Mouse (Mus musculus): ENCODE results near the gene Arhgef2. TPM values are rescaled to one million over a fixed set of nuclear protein-coding genes. Genes with fewer than 3 reads are reported as not detected.

The Arhgef2 gene
- polyA plus RNA-seq, 1 experiment = 164 TPM

GRCm38 (mm10) chr3:88585769-88586168, 20.0 kb upstream of the Arhgef2 start:
- Histone ChIP-seq H3K4me1 (replicated peaks; ENCODE audit: control insufficient read depth, insufficient read depth, low read length) (no peaks in the 10 kb centered on the region), H3K27ac (ENCODE audit: control insufficient read depth, insufficient read depth, low read length) (no peak overlapping the region), H3K36me3 (ENCODE audit: control insufficient read depth, insufficient read depth, low read length) (peaks cover 34% of the 10 kb centered on the region), H3K27me3 (ENCODE audit: control insufficient read depth, insufficient read depth, low read length) (no peaks in the 10 kb centered on the region), H3K4me3 (ENCODE audit: control insufficient read depth, insufficient read depth, low read length) (no peak overlapping the region)
- TF ChIP-seq POLR2A (IDR thresholded peaks at IDR 0.05; ENCODE audit: control insufficient read depth, extremely low read depth, insufficient read depth, low read length, poor library complexity) (no peak), CTCF (IDR thresholded peaks at IDR 0.05; ENCODE audit: borderline replicate concordance, control insufficient read depth, extremely low read depth, insufficient read depth, low read length, poor library complexity) (no peak)
- DNase-seq = no peak
- 96% methylated on average over 6 of the region's 6 CpGs for WGBS

- H3K27ac ChIP-seq (ENCODE audit: control insufficient read depth, insufficient read depth, low read length) = no peak overlapping the region
- H3K36me3 ChIP-seq (ENCODE audit: control insufficient read depth, insufficient read depth, low read length) = peaks cover 34% of the 10 kb centered on the region
- H3K4me1 ChIP-seq (replicated peaks; ENCODE audit: control insufficient read depth, insufficient read depth, low read length) = no peaks in the 10 kb centered on the region
- TF ChIP-seq CTCF (IDR thresholded peaks at IDR 0.05; ENCODE audit: borderline replicate concordance, control insufficient read depth, extremely low read depth, insufficient read depth, low read length, poor library complexity) (no peak), POLR2A (IDR thresholded peaks at IDR 0.05; ENCODE audit: control insufficient read depth, extremely low read depth, insufficient read depth, low read length, poor library complexity) (no peak)
- H3K4me3 ChIP-seq (ENCODE audit: control insufficient read depth, insufficient read depth, low read length) = no peak overlapping the region
- no peak for DNase-seq
- H3K27me3 ChIP-seq (ENCODE audit: control insufficient read depth, insufficient read depth, low read length) = no peaks in the 10 kb centered on the region
- WGBS = 95% methylated on average over 5 of the region's 5 CpGs
Observed at GRCm38 (mm10) chr3:88586640-88587039, 19.1 kb upstream of the Arhgef2 start.

- Histone ChIP-seq H3K4me3 (ENCODE audit: control insufficient read depth, insufficient read depth, low read length) (no peak overlapping the region), H3K4me1 (replicated peaks; ENCODE audit: control insufficient read depth, insufficient read depth, low read length) (peaks cover 12% of the 10 kb centered on the region), H3K27me3 (ENCODE audit: control insufficient read depth, insufficient read depth, low read length) (no peaks in the 10 kb centered on the region), H3K36me3 (ENCODE audit: control insufficient read depth, insufficient read depth, low read length) (peaks cover 34% of the 10 kb centered on the region), H3K27ac (ENCODE audit: control insufficient read depth, insufficient read depth, low read length) (no peak overlapping the region)
- TF ChIP-seq CTCF (IDR thresholded peaks at IDR 0.05; ENCODE audit: borderline replicate concordance, control insufficient read depth, extremely low read depth, insufficient read depth, low read length, poor library complexity) (no peak), POLR2A (IDR thresholded peaks at IDR 0.05; ENCODE audit: control insufficient read depth, extremely low read depth, insufficient read depth, low read length, poor library complexity) (no peak)
- no peak for DNase-seq
- WGBS = 80% methylated on average over 5 of the region's 5 CpGs
Observed at GRCm38 (mm10) chr3:88590246-88590645, 15.5 kb upstream of the Arhgef2 start.

GRCm38 (mm10) chr3:88591044-88591443, 14.7 kb upstream of the Arhgef2 start:
- Histone ChIP-seq H3K4me3 (ENCODE audit: control insufficient read depth, insufficient read depth, low read length) (no peak overlapping the region), H3K27me3 (ENCODE audit: control insufficient read depth, insufficient read depth, low read length) (no peaks in the 10 kb centered on the region), H3K27ac (ENCODE audit: control insufficient read depth, insufficient read depth, low read length) (no peak overlapping the region), H3K4me1 (replicated peaks; ENCODE audit: control insufficient read depth, insufficient read depth, low read length) (peaks cover 12% of the 10 kb centered on the region), H3K36me3 (ENCODE audit: control insufficient read depth, insufficient read depth, low read length) (peaks cover 27% of the 10 kb centered on the region)
- DNase-seq = no peak
- 78% methylated on average over 3 of the region's 3 CpGs for WGBS
- TF ChIP-seq POLR2A (IDR thresholded peaks at IDR 0.05; ENCODE audit: control insufficient read depth, extremely low read depth, insufficient read depth, low read length, poor library complexity) (no peak), CTCF (IDR thresholded peaks at IDR 0.05; ENCODE audit: borderline replicate concordance, control insufficient read depth, extremely low read depth, insufficient read depth, low read length, poor library complexity) (no peak)

- WGBS = 15% methylated on average over 9 of the region's 9 CpGs
- 0 out of 2 replicates have a peak, but pooled peaks have one; percentile 47 for TF ChIP-seq CTCF (IDR thresholded peaks at IDR 0.05; ENCODE audit: borderline replicate concordance, control insufficient read depth, extremely low read depth, insufficient read depth, low read length, poor library complexity)
- no peak for TF ChIP-seq POLR2A (IDR thresholded peaks at IDR 0.05; ENCODE audit: control insufficient read depth, extremely low read depth, insufficient read depth, low read length, poor library complexity)
Observed at GRCm38 (mm10) chr3:88591950-88592731, 13.6 kb upstream of the Arhgef2 start.

GRCm38 (mm10) chr3:88592942-88593576, 12.7 kb upstream of the Arhgef2 start:
- TF ChIP-seq POLR2A (IDR thresholded peaks at IDR 0.05; ENCODE audit: control insufficient read depth, extremely low read depth, insufficient read depth, low read length, poor library complexity) (no peak), CTCF (IDR thresholded peaks at IDR 0.05; ENCODE audit: borderline replicate concordance, control insufficient read depth, extremely low read depth, insufficient read depth, low read length, poor library complexity) (no peak)
- peak; percentile 51 for DNase-seq
- H3K27me3 ChIP-seq (ENCODE audit: control insufficient read depth, insufficient read depth, low read length) = no peaks in the 10 kb centered on the region
- peaks cover 12% of the 10 kb centered on the region for H3K4me1 ChIP-seq (replicated peaks; ENCODE audit: control insufficient read depth, insufficient read depth, low read length)
- peaks cover 8% of the 10 kb centered on the region for H3K36me3 ChIP-seq (ENCODE audit: control insufficient read depth, insufficient read depth, low read length)
- H3K4me3 ChIP-seq (ENCODE audit: control insufficient read depth, insufficient read depth, low read length) = peak overlapping the region; percentile 95
- peak overlapping the region; percentile 71; the same call in 1 of the 2 replicates for H3K27ac ChIP-seq (ENCODE audit: control insufficient read depth, insufficient read depth, low read length)
- WGBS = 8% methylated on average over 10 of the region's 10 CpGs

More at GRCm38 (mm10) chr3:88591950-88592731, 13.6 kb upstream of the Arhgef2 start:
- peaks cover 12% of the 10 kb centered on the region for H3K4me1 ChIP-seq (replicated peaks; ENCODE audit: control insufficient read depth, insufficient read depth, low read length)
- H3K4me3 ChIP-seq (ENCODE audit: control insufficient read depth, insufficient read depth, low read length) = peak overlapping the region; percentile 95
- H3K36me3 ChIP-seq (ENCODE audit: control insufficient read depth, insufficient read depth, low read length) = peaks cover 17% of the 10 kb centered on the region
- no peaks in the 10 kb centered on the region for H3K27me3 ChIP-seq (ENCODE audit: control insufficient read depth, insufficient read depth, low read length)
- H3K27ac ChIP-seq (ENCODE audit: control insufficient read depth, insufficient read depth, low read length) = peak overlapping the region; percentile 71
- peak; percentile 59 for DNase-seq
